Mouse (Mus musculus) thymus, postnatal 4 days (tissue): ENCODE measurements around the gene Cpsf3.

ENCODE experiments used
- DNase-seq: peaks from one replicate; pipeline ENCODE4 v3.0.0; 2021

Cpsf3 gene

GRCm38 (mm10) chr12:21337171-21337570 is 52.0 kb downstream of the Cpsf3 start:
- no peak for DNase-seq

- DNase-seq = no peak
Measured at GRCm38 (mm10) chr12:21340674-21341073, 55.5 kb downstream of the Cpsf3 start.

GRCm38 (mm10) chr12:21346972-21347371 is 61.8 kb downstream of the Cpsf3 start:
- no peak for DNase-seq

GRCm38 (mm10) chr12:21350113-21350876 is 65.1 kb downstream of the Cpsf3 start:
- no peak for DNase-seq

- DNase-seq = no peak
Measured at GRCm38 (mm10) chr12:21353681-21354080, 68.5 kb downstream of the Cpsf3 start.

GRCm38 (mm10) chr12:21362686-21363085 is 77.5 kb downstream of the Cpsf3 start:
- no peak for DNase-seq

- no peak for DNase-seq
Measured at GRCm38 (mm10) chr12:21363195-21363594, 78.0 kb downstream of the Cpsf3 start.
